Mouse (Mus musculus): ENCODE measurements at regions not wholly inside any gene's neighbourhood (a gene's known extent, or its start where the extent isn't known, plus 50 kb on each side); places are given as distances from the start of the nearest gene placed in this dataset.
"Not testable (repeated sequence)": the region's sequence is repeated elsewhere in the genome, so short reads cannot be mapped to it uniquely, and the experiment has no call there.

- DNase-seq (ENCODE audit: low read depth, low spot score) (no peak), ATAC-seq (no peak)
- ChIA-PET POLR2A (interaction anchor here (0.6 kb wide), 1 partner anchor 117 kb away, joined by 3 read pairs; no protein-coding TSS in a partner anchor), CTCF (no interaction called here)
- in situ Hi-C loops (cut with MboI; ENCODE audit: low pct_unique_long_range_greater_than_20kb), result no loop called here
- no peaks in the 10 kb centered on the region for H3K27me3 ChIP-seq
- TF ChIP-seq CTCF (IDR thresholded peaks at IDR 0.05), result no peak
These were observed 123.2 kb downstream of the Zfp36l1 start for GRCm38 (mm10) chr12:79989582-79990110.

- CTCF ChIA-PET, result interaction anchor here (1.1 kb wide), 1 partner anchor 11 kb away, joined by 3 read pairs; no protein-coding TSS in a partner anchor
- DNase-seq (ENCODE audit: low read depth, low spot score) (no peak), ATAC-seq (no peak)
- in situ Hi-C loops (cut with MboI; ENCODE audit: low pct_unique_long_range_greater_than_20kb), result no loop called here
- POLR2A ChIA-PET, result no interaction called here
- H3K27me3 ChIP-seq, result no peaks in the 10 kb centered on the region
- no peak for TF ChIP-seq CTCF (IDR thresholded peaks at IDR 0.05)
These were observed 124.1 kb downstream of the Zfp36l1 start for GRCm38 (mm10) chr12:79988401-79989358.

GRCm38 (mm10) chr12:79986241-79986976 is 126.4 kb downstream of the Zfp36l1 start:
- DNase-seq (ENCODE audit: low read depth, low spot score) (no peak), ATAC-seq (no peak)
- CTCF ChIA-PET, result no interaction called here
- no peak for TF ChIP-seq CTCF (IDR thresholded peaks at IDR 0.05)
- POLR2A ChIA-PET, result interaction anchor here (0.5 kb wide), 1 partner anchor 9 kb away, joined by 4 read pairs; no protein-coding TSS in a partner anchor
- no peaks in the 10 kb centered on the region for H3K27me3 ChIP-seq
- in situ Hi-C loops (cut with MboI; ENCODE audit: low pct_unique_long_range_greater_than_20kb), result no loop called here

DNA sequence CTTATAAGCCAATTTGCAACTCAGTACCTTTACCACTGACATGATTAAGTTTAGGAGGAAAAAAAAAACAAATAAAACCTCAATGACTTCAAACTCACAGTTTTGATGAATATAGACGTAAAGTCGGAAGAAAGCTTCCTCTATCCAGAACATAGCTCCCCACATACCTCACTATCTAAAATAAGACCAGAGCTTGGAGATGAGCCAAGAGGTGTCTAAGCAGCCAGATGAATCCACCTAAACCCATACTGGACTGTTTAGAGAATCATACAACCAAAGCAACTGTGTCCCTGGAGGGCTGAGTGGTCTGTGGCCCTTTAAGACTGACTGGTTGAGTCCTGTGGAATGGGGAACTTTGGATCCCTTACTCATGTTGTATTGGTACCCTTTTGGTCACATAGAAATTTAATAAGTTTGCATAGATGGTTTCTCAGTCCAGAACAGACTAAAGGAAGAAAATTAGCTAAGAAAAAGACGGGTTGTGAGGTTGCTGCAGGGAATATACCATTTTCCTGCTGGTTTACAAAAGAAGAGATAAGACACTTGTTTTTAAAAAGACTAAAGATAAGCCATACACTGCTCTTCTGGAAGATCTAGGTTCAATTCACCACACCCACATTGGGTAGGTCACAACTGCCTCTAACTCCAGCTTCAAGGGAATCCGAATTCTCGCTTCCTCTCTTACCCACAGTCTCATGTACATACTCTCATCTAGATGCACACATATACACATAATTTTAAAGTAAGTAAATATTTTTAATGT is 127.6 kb downstream of the Zfp36l1 start:
- ChIA-PET CTCF (no interaction called here), POLR2A (no interaction called here)
- no peaks in the 10 kb centered on the region for H3K27me3 ChIP-seq
- ATAC-seq (no peak), DNase-seq (ENCODE audit: low read depth, low spot score) (no peak)
- in situ Hi-C loops (cut with MboI; ENCODE audit: low pct_unique_long_range_greater_than_20kb), result no loop called here
- TF ChIP-seq CTCF (IDR thresholded peaks at IDR 0.05), result no peak

GRCm38 (mm10) chr12:79984025-79984790 is 128.6 kb downstream of the Zfp36l1 start:
- in situ Hi-C loops (cut with MboI; ENCODE audit: low pct_unique_long_range_greater_than_20kb), result no loop called here
- no peak for TF ChIP-seq CTCF (IDR thresholded peaks at IDR 0.05)
- ATAC-seq (no peak), DNase-seq (ENCODE audit: low read depth, low spot score) (no peak)
- ChIA-PET CTCF (no interaction called here), POLR2A (no interaction called here)
- H3K27me3 ChIP-seq, result no peaks in the 10 kb centered on the region

DNA sequence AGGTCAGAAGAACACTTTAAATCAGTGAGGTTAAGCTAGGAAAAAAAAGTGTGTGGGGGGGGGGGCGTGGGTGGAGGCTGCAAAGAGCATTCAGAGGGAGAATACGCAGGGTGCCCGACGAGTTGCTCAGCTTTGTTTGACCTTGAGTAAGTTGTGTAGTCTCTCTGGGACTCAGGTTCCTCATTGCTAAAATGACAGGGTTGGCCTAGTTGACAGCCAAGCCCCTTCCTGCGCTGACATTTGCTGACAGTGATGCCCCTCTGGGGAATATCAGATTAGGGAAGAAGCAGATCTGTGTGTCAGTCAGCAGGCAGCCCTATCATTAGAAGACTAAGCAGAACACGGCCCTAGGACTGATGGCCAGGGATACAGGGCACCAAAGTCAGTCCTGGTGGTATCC is 129.6 kb downstream of the Zfp36l1 start:
- POLR2A ChIA-PET, result no interaction called here
- no peak for TF ChIP-seq CTCF (IDR thresholded peaks at IDR 0.05)
- CTCF ChIA-PET, result no interaction called here
- DNase-seq (ENCODE audit: low read depth, low spot score) (no peak), ATAC-seq (no peak)
- no peaks in the 10 kb centered on the region for H3K27me3 ChIP-seq
- in situ Hi-C loops (cut with MboI; ENCODE audit: low pct_unique_long_range_greater_than_20kb), result no loop called here

DNA sequence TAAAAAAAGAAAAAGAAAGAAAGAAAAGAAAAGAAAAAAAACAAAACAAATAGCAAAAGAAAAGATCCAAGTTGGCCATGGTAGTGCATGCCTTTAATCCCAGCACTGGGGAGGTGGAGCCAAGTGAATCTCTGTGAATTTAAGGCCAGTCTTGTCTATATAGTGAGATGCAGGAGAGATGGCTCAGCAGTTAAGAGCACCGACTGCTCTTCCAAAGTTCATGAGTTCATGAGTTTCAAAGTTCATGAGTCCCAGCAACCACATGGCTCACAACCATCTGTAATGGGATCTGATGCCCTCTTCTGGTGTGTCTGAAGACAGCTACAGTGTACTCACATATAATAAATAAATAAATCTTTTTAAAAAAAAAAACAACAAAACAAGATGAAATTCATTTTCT is 130.3 kb downstream of the Zfp36l1 start:
- POLR2A ChIA-PET, result interaction anchor here (0.6 kb wide), 1 partner anchor 625 kb away, joined by 3 read pairs; no protein-coding TSS in a partner anchor
- DNase-seq (ENCODE audit: low read depth, low spot score); H3K27me3 ChIP-seq; ATAC-seq; in situ Hi-C loops (cut with MboI; ENCODE audit: low pct_unique_long_range_greater_than_20kb); CTCF ChIA-PET: not testable (repeated sequence)

- ChIA-PET POLR2A (no interaction called here), CTCF (no interaction called here)
- no peak for TF ChIP-seq CTCF (IDR thresholded peaks at IDR 0.05)
- ATAC-seq (no peak), DNase-seq (ENCODE audit: low read depth, low spot score) (no peak)
- in situ Hi-C loops (cut with MboI; ENCODE audit: low pct_unique_long_range_greater_than_20kb), result no loop called here
- H3K27me3 ChIP-seq, result no peaks in the 10 kb centered on the region
These were observed 132.1 kb downstream of the Zfp36l1 start for GRCm38 (mm10) chr12:79980711-79981110.

DNA sequence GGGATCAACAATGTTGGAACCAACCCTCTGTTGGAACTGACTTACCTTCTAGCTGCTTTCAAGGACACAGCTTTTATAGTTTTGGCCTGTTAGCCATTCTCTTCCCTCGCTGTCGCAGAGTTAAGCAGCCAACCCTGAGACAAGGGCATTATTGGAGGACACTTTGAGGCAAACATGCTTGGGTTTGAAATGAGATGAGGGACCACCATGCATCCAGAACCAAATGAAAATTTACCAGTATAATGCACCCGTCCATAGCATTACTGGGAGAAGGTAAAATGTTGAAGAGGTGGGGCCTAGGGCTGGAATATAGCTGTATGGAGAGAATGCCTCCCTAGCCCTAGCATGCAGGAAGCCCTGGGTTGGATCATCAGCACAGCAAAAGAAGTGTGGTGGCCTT is 135.7 kb downstream of the Zfp36l1 start:
- CTCF ChIA-PET, result interaction anchor here (1.1 kb wide), 1 partner anchor 11 kb away, joined by 3 read pairs; no protein-coding TSS in a partner anchor
- TF ChIP-seq CTCF (IDR thresholded peaks at IDR 0.05), result no peak
- DNase-seq (ENCODE audit: low read depth, low spot score), result no peak
- POLR2A ChIA-PET, result no interaction called here
- H3K27me3 ChIP-seq, result no peaks in the 10 kb centered on the region
- in situ Hi-C loops (cut with MboI; ENCODE audit: low pct_unique_long_range_greater_than_20kb), result no loop called here
- no peak for ATAC-seq

Measured in Patski (cell line).